Mouse (Mus musculus) MEL (cell line): ENCODE measurements at regions not wholly inside any gene's neighbourhood (a gene's known extent, or its start where the extent isn't known, plus 50 kb on each side); places are given as distances from the start of the nearest gene placed in this dataset.
A peak's percentile ranks its signal among the peaks of the same experiment; 100 is the strongest.

Experiments
- DNase-seq: peaks from one replicate; pipeline ENCODE4 v3.0.0; 2011; ENCODE audit warnings: low read depth, low spot score
- H3K27ac ChIP-seq: 2 replicates; pipeline ENCODE4 v1.5.1; 2012; ENCODE audit warnings: low read depth, mild to moderate bottlenecking, control low read depth, low read length, moderate library complexity; ENCODE audit not compliant: control insufficient read depth
- H3K27me3 ChIP-seq, 2 experiments: fragments of 150-350 bp in 1 of 2; sonication (generic) in 1 of 2; 2 replicates each; pipeline ENCODE4 v1.6.1; 2012; ENCODE audit warnings: low read length in 2 of 2, mild to moderate bottlenecking in 2 of 2, improper control_type of control experiment in 1 of 2, moderate library complexity in 1 of 2; ENCODE audit not compliant: insufficient read depth in 2 of 2, control insufficient read depth in 1 of 2
- H3K36me3 ChIP-seq, 2 experiments: 2 replicates each; pipeline ENCODE4 v1.6.1; 2012 to 2014; ENCODE audit warnings: low read length in 2 of 2, improper control_type of control experiment in 1 of 2, inconsistent platforms in 1 of 2, mild to moderate bottlenecking in 1 of 2; ENCODE audit not compliant: insufficient read depth in 2 of 2, control insufficient read depth in 1 of 2
- H3K4me1 ChIP-seq, 2 experiments: fragments of 150-350 bp in 1 of 2; sonication (generic) in 1 of 2; 2 replicates each; pipeline ENCODE4 v1.6.1; 2012; ENCODE audit warnings: low read length in 2 of 2, improper control_type of control experiment in 1 of 2, mild to moderate bottlenecking in 1 of 2; ENCODE audit not compliant: insufficient read depth in 2 of 2, control insufficient read depth in 1 of 2
- H3K4me3 ChIP-seq, 2 experiments: fragments of 150-350 bp in 1 of 2; sonication (generic) in 1 of 2; 2 replicates each; pipeline ENCODE4 v1.5.1; 2012; ENCODE audit warnings: low read depth in 2 of 2, low read length in 2 of 2, mild to moderate bottlenecking in 2 of 2, moderate library complexity in 2 of 2, control low read depth in 1 of 2, improper control_type of control experiment in 1 of 2; ENCODE audit not compliant: control insufficient read depth in 1 of 2, insufficient read depth in 1 of 2
- H3K79me2 ChIP-seq: 2 replicates; pipeline ENCODE4 v1.6.1; 2012; ENCODE audit warnings: mild to moderate bottlenecking, low read length, moderate library complexity; ENCODE audit not compliant: control insufficient read depth, poor library complexity, insufficient read depth
- H3K9ac ChIP-seq: 2 replicates; pipeline ENCODE4 v1.6.1; 2012; ENCODE audit warnings: low read depth, mild to moderate bottlenecking, control low read depth, low read length, moderate library complexity; ENCODE audit not compliant: control insufficient read depth, poor library complexity, severe bottlenecking
- H3K9me3 ChIP-seq: fragments of 150-350 bp; sonication (generic); replicated peaks from 2 replicates; pipeline ENCODE4 v1.6.1; 2012; ENCODE audit warnings: mild to moderate bottlenecking, low read length, improper control_type of control experiment, moderate library complexity; ENCODE audit not compliant: insufficient read depth
- BHLHE40 ChIP-seq: IDR thresholded peaks from 2 replicates; pipeline ENCODE4 v1.6.1; 2012; ENCODE audit warnings: low read depth, mild to moderate bottlenecking, inconsistent platforms, low read length, improper control_type of control experiment, borderline replicate concordance
- CHD2 ChIP-seq: IDR thresholded peaks from 2 replicates; pipeline ENCODE4 v1.6.1; 2011; ENCODE audit warnings: low read length, improper control_type of control experiment
- CTCF ChIP-seq, 3 experiments: IDR thresholded peaks in 2 of 3; conservative IDR thresholded peaks in 1 of 3; 2 replicates each; pipeline ENCODE4 v1.5.1; 2011 to 2012; ENCODE audit warnings: low read length in 3 of 3, low read depth in 2 of 3, mild to moderate bottlenecking in 2 of 3, improper control_type of control experiment in 1 of 3, inconsistent platforms in 1 of 3, mixed read lengths in 1 of 3, moderate library complexity in 1 of 3; ENCODE audit not compliant: control insufficient read depth in 1 of 3, insufficient read depth in 1 of 3, poor library complexity in 1 of 3, severe bottlenecking in 1 of 3
- ELF1 ChIP-seq: IDR thresholded peaks from 2 replicates; pipeline ENCODE4 v1.6.1; 2014; ENCODE audit warnings: low read depth, mild to moderate bottlenecking, inconsistent platforms, low read length, improper control_type of control experiment, moderate library complexity
- EP300 ChIP-seq, 2 experiments: IDR thresholded peaks; 2 replicates each; pipeline ENCODE4 v1.6.1; 2011; ENCODE audit warnings: improper control_type of control experiment in 2 of 2, low read length in 2 of 2, low read depth in 1 of 2, mild to moderate bottlenecking in 1 of 2
- ETS1 ChIP-seq: IDR thresholded peaks from 2 replicates; pipeline ENCODE4 v1.6.1; 2012; ENCODE audit warnings: low read depth, mild to moderate bottlenecking, inconsistent platforms, low read length, improper control_type of control experiment, moderate library complexity
- KAT2A ChIP-seq: conservative IDR thresholded peaks from 2 replicates; pipeline ENCODE4 v1.6.1; 2012; ENCODE audit warnings: low read depth, low read length, improper control_type of control experiment, inconsistent platforms
- POLR2AphosphoS5 ChIP-seq: IDR thresholded peaks from 2 replicates; pipeline ENCODE4 v1.6.1; 2012; ENCODE audit warnings: low read depth, borderline replicate concordance, mild to moderate bottlenecking, inconsistent platforms, low read length, moderate library complexity, mixed read lengths
- RAD21 ChIP-seq: IDR thresholded peaks from 2 replicates; pipeline ENCODE4 v1.6.1; 2011; ENCODE audit warnings: mild to moderate bottlenecking, low read depth, low read length, improper control_type of control experiment
- SMC3 ChIP-seq: IDR thresholded peaks from 2 replicates; pipeline ENCODE4 v1.6.1; 2011; ENCODE audit warnings: low read depth, low read length, improper control_type of control experiment
- ZC3H11A ChIP-seq: IDR thresholded peaks from 2 replicates; pipeline ENCODE4 v1.6.1; 2012; ENCODE audit warnings: low read depth, mild to moderate bottlenecking, inconsistent platforms, low read length, improper control_type of control experiment
- ZMIZ1 ChIP-seq: IDR thresholded peaks from 2 replicates; pipeline ENCODE4 v1.6.1; 2012; ENCODE audit warnings: low read depth, mild to moderate bottlenecking, inconsistent platforms, low read length, improper control_type of control experiment, moderate library complexity
- ZNF384 ChIP-seq: IDR thresholded peaks from 2 replicates; pipeline ENCODE4 v1.6.1; 2012; ENCODE audit warnings: low read depth, mild to moderate bottlenecking, inconsistent platforms, low read length, improper control_type of control experiment

DNA sequence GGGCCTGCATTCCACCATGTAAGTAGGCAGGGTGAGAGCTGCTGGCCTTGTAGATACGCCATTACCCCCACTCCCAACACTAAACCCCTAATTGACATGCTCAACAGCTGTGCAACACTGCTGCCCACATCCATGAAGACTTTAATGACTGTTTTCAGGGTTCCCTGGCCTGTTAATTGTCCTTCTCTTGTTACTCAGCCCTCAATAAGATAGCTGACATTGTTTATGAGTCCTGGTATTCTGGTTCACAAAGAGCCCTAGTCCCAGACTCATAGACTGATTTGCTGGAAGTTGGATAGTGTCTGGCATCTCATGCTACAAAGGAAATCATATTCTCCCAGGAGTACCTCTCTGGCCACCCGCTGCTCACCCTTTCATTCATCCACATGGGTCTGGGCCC is 186.1 kb upstream of the A1bg start:
- TF ChIP-seq KAT2A (no peak), RAD21 (no peak), EP300 (IDR thresholded peaks at IDR 0.05; ENCODE audit: low read depth in 1 of 2, low read length in 2 of 2) (no peak)
- no peaks in the 10 kb centered on the region for H3K36me3 ChIP-seq
- H3K9me3 ChIP-seq, result no peaks in the 10 kb centered on the region
- no peak overlapping the region for H3K4me3 ChIP-seq
- DNase-seq, result no peak
- H3K79me2 ChIP-seq, result no peaks in the 10 kb centered on the region
- H3K9ac ChIP-seq, result no peak overlapping the region
- H3K4me1 ChIP-seq, result no peaks in the 10 kb centered on the region
- H3K27me3 ChIP-seq, result no peaks in the 10 kb centered on the region
- no peak overlapping the region for H3K27ac ChIP-seq

DNA sequence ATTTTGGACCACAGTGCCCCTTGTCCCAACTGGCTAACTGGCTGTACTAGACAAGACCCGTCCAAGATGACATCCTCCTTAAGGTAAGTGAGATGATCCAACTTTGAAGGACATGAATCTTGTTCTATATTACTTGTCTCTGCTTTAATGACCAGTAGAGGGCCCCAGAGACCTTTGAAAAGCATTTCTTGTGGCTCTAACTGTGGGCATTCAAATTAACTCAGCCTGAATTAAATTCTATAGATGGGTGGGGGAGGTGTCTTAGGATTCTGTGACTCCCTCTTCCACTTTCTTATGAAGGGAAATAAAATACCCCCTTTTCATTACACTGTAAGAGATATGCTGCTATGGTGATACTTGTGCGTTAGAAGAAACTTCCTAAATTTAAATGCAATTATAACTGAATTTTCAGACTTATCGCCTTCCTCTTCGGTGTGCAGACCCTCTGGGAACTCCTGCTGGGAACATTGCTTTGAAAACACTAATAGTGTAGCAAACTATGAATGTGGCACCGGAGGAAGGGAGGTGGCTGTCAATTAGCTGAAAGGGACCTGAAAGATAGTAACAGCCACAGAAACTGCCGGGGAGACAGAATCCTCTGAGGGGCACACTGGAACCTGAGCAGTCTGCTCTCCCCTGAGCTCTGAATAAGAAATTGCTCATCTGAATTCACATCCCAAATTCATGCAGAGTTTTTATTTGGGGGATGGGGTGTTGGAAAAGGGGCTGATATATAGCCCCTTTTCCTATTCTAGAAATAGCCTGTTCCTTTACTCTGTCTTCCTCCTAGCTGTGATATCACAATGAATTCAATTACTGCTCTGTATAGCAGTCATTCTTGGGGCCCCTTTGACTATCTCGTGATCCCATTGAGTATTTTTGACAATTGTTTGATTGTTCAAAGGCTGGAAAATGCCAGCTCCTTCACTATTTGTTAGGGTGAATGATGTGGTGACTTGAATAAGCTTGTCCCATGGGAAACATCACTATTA is 179.9 kb upstream of the A1bg start:
- Histone ChIP-seq H3K27ac (no peak overlapping the region), H3K4me1 (no peaks in the 10 kb centered on the region), H3K36me3 (no peaks in the 10 kb centered on the region), H3K9me3 (no peaks in the 10 kb centered on the region), H3K9ac (no peak overlapping the region), H3K79me2 (no peaks in the 10 kb centered on the region), H3K4me3 (no peak overlapping the region), H3K27me3 (no peaks in the 10 kb centered on the region)
- peak; percentile 19 for DNase-seq
- TF ChIP-seq CTCF (IDR thresholded peaks at IDR 0.05 in 2 of 3, conservative IDR thresholded peaks at IDR 0.05 in 1 of 3; ENCODE audit: control insufficient read depth in 1 of 3, insufficient read depth in 1 of 3, low read depth in 2 of 3, low read length in 3 of 3, poor library complexity in 1 of 3, severe bottlenecking in 1 of 3), result peak in 2 of 3 experiments; percentile 13 to 44; a peak in 2 of 6 replicates
- TF ChIP-seq ELF1, result no peak
- no peak for TF ChIP-seq EP300 (IDR thresholded peaks at IDR 0.05; ENCODE audit: low read depth in 1 of 2, low read length in 2 of 2)
- peak; percentile 25; the same call in 1 of the 2 replicates for TF ChIP-seq SMC3
- TF ChIP-seq CHD2, result no peak
- no peak for TF ChIP-seq ZC3H11A
- TF ChIP-seq ZMIZ1, result no peak
- peak; percentile 53 for TF ChIP-seq RAD21

DNA sequence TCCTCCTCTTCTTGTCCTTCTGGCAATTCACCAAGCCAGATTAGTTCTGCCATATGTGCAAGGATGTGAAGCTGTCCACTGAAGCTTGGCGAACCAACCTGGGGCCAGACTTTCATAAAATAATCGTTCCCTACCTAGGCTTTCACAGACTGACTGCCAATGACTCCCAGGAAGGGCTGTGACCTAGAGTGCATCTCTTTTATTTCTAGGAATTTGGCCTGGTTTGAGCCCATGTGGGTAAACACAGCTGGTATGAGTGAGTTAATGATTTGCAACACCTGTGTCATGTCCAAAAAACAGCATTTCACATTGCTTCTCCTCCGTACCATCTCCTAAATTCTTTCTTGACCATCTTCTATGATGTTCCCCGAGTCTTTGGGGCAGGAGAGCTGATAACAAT is 178.0 kb upstream of the A1bg start:
- no peaks in the 10 kb centered on the region for H3K36me3 ChIP-seq
- H3K27me3 ChIP-seq, result no peaks in the 10 kb centered on the region
- DNase-seq, result no peak

More for the DNA sequence above, 178.0 kb upstream of the A1bg start:
- no peak overlapping the region for H3K4me3 ChIP-seq
- TF ChIP-seq BHLHE40 (no peak), EP300 (IDR thresholded peaks at IDR 0.05; ENCODE audit: low read depth in 1 of 2, low read length in 2 of 2) (no peak), ETS1 (no peak), RAD21 (no peak), POLR2AphosphoS5 (no peak), ZNF384 (no peak)
- TF ChIP-seq, all 39 proteins: peak for 0
- no peaks in the 10 kb centered on the region for H3K4me1 ChIP-seq
- H3K9me3 ChIP-seq, result no peaks in the 10 kb centered on the region
- H3K79me2 ChIP-seq, result no peaks in the 10 kb centered on the region
- H3K9ac ChIP-seq, result no peak overlapping the region
- no peak overlapping the region for H3K27ac ChIP-seq
